Mouse (Mus musculus): ENCODE results near the gene Olfr594. TPM values are rescaled to one million over a fixed set of nuclear protein-coding genes. Genes with fewer than 3 reads are reported as not detected.
"Not testable (repeated sequence)": the region's sequence is repeated elsewhere in the genome, so short reads cannot be mapped to it uniquely, and the experiment has no call there.

The Olfr594 gene
- polyA plus RNA-seq (2016; fragmentation: Nextera tagmentation; extraction: Ambion mirVana) = not detected in 2 replicates

- Histone ChIP-seq H3K36me3 (no peaks in the 10 kb centered on the region), H3K27ac (no peak within 1 kb of the TSS), H3K4me1 (no peaks in the 10 kb centered on the region), H3K9me3 (replicated peaks) (no peaks in the 10 kb centered on the region), H3K27me3 (replicated peaks) (no peaks in the 10 kb centered on the region), H3K9ac (no peak within 1 kb of the TSS), H3K4me2 (no peak within 1 kb of the TSS), H3K4me3 (no peak within 1 kb of the TSS)
- ATAC-seq = no peak
These were observed at the start of gene Olfr594 for GRCm38 (mm10) chr7:103216696-103217095. Gene Olfr594 (plus strand): TSS chr7:103216996.

DNA sequence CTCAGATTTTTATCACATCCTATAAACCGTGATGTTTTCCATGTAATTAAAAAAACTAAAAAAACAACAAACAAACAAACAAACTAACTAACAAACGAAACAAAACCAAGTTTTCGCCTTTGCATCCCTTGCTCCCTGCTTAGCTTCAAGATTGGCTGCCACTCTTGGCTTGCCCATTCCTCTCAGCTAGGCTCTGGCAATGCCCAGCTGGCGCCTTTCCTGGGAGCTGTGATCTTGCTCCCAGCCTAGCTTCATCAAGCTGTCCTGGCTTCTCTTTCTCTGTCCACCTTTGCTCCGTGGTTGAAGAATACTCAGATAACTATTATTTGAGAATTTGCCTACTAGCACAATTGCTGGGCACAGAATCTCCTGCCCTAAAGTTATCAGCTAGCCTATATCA, 47.1 kb upstream of the Olfr594 start:
- H3K36me3 ChIP-seq = no peaks in the 10 kb centered on the region
- no peaks in the 10 kb centered on the region for H3K4me1 ChIP-seq
- H3K4me2 ChIP-seq = no peak overlapping the region
- ATAC-seq = no peak
- WGBS (ENCODE audit: insufficient replicate concordance) = 52% methylated on average over 5 of the region's 5 CpGs
- no peak overlapping the region for H3K27ac ChIP-seq
- H3K4me3 ChIP-seq = no peak overlapping the region
- H3K9me3 ChIP-seq (replicated peaks) = no peaks in the 10 kb centered on the region
- H3K9ac ChIP-seq = no peak overlapping the region
- H3K27me3 ChIP-seq (replicated peaks) = no peaks in the 10 kb centered on the region

DNA sequence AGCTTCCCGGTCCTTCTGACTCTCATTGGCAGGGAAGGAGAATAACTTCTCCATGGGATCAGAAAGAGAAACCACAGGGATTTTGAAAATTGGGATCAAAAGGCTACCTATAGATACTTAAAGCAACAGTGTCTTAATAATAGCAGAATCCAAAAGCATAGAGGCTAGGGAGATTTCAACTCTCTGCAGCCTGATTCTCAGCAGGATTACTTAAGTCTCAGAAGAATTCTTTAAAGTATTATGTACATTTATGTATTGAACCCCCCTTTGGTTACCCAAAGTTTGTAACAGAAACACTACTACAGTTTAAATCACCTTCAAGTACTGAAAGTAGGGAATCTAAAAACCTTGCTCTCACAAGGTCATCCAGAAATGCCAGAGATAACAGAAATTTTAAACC, 38.6 kb upstream of the Olfr594 start, which contains the start of gene Olfr591:
Gene Olfr591, minus strand, starts transcription at position 101 of the 400 bp plus-strand sequence.
- Histone ChIP-seq H3K9ac (no peak within 1 kb of the TSS), H3K4me1 (no peaks in the 10 kb centered on the region), H3K4me2 (no peak within 1 kb of the TSS), H3K36me3 (no peaks in the 10 kb centered on the region), H3K9me3 (replicated peaks) (0 out of 2 replicates have a peak, but pooled peaks cover 4% of the 10 kb centered on the region), H3K27ac (no peak within 1 kb of the TSS), H3K27me3 (replicated peaks) (no peaks in the 10 kb centered on the region), H3K4me3 (no peak within 1 kb of the TSS)
- no peak for ATAC-seq
- 60% methylated on average over 1 of the region's 1 CpGs for WGBS (ENCODE audit: insufficient replicate concordance)

DNA sequence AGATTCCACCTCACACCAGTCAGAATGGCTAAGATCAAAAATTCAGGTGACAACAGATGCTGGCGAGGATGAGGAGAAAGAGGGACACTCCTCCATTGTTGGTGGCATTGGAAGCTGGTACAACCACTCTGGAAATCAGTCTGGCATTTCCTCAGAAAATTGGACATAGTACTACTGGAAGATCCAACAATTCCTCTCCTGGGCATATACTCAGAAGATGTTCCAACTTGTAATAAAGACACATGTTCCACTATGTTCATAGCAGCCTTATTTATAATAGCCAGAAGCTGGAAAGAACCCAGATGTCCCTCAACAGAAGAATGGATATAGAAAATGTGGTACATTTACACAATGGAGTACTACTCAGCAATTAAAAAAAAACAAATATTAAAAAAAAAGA, 32.3 kb upstream of the Olfr594 start, which contains the start of gene Olfr592:
Gene Olfr592, plus strand, starts transcription at position 301 of the 400 bp plus-strand sequence.
- not testable (repeated sequence) for H3K4me3 ChIP-seq; H3K36me3 ChIP-seq; H3K9me3 ChIP-seq (replicated peaks); ATAC-seq; H3K27me3 ChIP-seq (replicated peaks); H3K27ac ChIP-seq; H3K4me2 ChIP-seq; H3K9ac ChIP-seq; H3K4me1 ChIP-seq
- 56% methylated on average over 1 of the region's 1 CpGs for WGBS (ENCODE audit: insufficient replicate concordance)

- Histone ChIP-seq H3K4me2 (no peak within 1 kb of the TSS), H3K27me3 (replicated peaks) (no peaks in the 10 kb centered on the region), H3K9me3 (replicated peaks) (no peaks in the 10 kb centered on the region), H3K27ac (no peak within 1 kb of the TSS), H3K36me3 (no peaks in the 10 kb centered on the region), H3K4me1 (no peaks in the 10 kb centered on the region), H3K4me3 (no peak within 1 kb of the TSS), H3K9ac (no peak within 1 kb of the TSS)
- no peak for ATAC-seq
- WGBS (ENCODE audit: insufficient replicate concordance) = 43% methylated on average over 1 of the region's 1 CpGs
These were observed 5.2 kb upstream of the Olfr594 start, which contains the start of gene Olfr593 for GRCm38 (mm10) chr7:103211562-103211961. Gene Olfr593 (plus strand): TSS chr7:103211862.

DNA sequence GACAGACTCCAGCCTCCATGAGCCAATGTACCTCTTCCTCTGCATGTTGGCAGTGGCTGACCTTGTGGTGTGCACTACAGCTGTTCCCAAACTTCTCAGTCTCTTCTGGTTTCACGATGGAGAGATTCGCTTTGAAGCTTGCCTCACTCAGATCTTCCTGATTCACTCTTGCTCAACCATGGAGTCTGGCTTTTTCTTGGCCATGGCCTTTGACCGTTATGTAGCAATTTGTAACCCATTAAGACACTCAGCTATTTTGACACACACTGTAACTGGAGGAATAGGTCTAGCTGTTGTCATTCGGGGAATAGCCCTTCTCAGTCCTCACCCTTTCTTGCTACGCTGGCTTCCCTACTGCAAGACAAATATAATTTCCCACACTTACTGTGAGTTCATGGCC, 4.7 kb upstream of the Olfr594 start:
- not testable (repeated sequence) for H3K4me2 ChIP-seq; H3K4me3 ChIP-seq; H3K27me3 ChIP-seq (replicated peaks); H3K9ac ChIP-seq; H3K4me1 ChIP-seq; ATAC-seq; H3K9me3 ChIP-seq (replicated peaks); H3K27ac ChIP-seq; H3K36me3 ChIP-seq
- WGBS (ENCODE audit: insufficient replicate concordance) = 69% methylated on average over 5 of the region's 5 CpGs

GRCm38 (mm10) chr7:103252405-103252804, 35.6 kb downstream of the Olfr594 start, which contains the start of gene Usp17ld:
Gene Usp17ld (minus strand): TSS chr7:103252505.
- H3K4me3 ChIP-seq; ATAC-seq; H3K9me3 ChIP-seq (replicated peaks): not testable (repeated sequence)

More at GRCm38 (mm10) chr7:103252405-103252804, 35.6 kb downstream of the Olfr594 start, which contains the start of gene Usp17ld:
- H3K4me1 ChIP-seq; H3K27ac ChIP-seq; H3K27me3 ChIP-seq (replicated peaks); H3K36me3 ChIP-seq; H3K4me2 ChIP-seq; H3K9ac ChIP-seq: not testable (repeated sequence)

Small RNAs within 50 kb of the gene (microRNA-seq; reads per million reads assigned to microRNA genes)
- gene Gm23550 = not detected
- gene Gm25171 = not detected

Other genes starting within 250 kb of the Olfr594 start
- gene Olfr577, start 241.1 kb upstream of the Olfr594 start, polyA plus RNA-seq (2016; fragmentation: Nextera tagmentation; extraction: Ambion mirVana) = not detected in 2 replicates
- gene Olfr578, start 227.7 kb upstream of the Olfr594 start, polyA plus RNA-seq (2016; fragmentation: Nextera tagmentation; extraction: Ambion mirVana) = not detected in 2 replicates
- gene Olfr582, start 179.0 kb upstream of the Olfr594 start, polyA plus RNA-seq (2016; fragmentation: Nextera tagmentation; extraction: Ambion mirVana) = not detected in 2 replicates
- not detected in 2 replicates for gene Olfr583, start 165.7 kb upstream of the Olfr594 start, polyA plus RNA-seq (2016; fragmentation: Nextera tagmentation; extraction: Ambion mirVana)
- gene Olfr584, start 135.1 kb upstream of the Olfr594 start, polyA plus RNA-seq (2016; fragmentation: Nextera tagmentation; extraction: Ambion mirVana) = not detected in 2 replicates
- not detected in 2 replicates for gene Olfr585, start 119.3 kb upstream of the Olfr594 start, polyA plus RNA-seq (2016; fragmentation: Nextera tagmentation; extraction: Ambion mirVana)
- not detected in 2 replicates for gene Olfr586, start 91.4 kb upstream of the Olfr594 start, polyA plus RNA-seq (2016; fragmentation: Nextera tagmentation; extraction: Ambion mirVana)
- not detected in 2 replicates for gene Olfr588-ps1, start 76.1 kb upstream of the Olfr594 start, polyA plus RNA-seq (2016; fragmentation: Nextera tagmentation; extraction: Ambion mirVana)
- gene Olfr589, start 60.6 kb upstream of the Olfr594 start, polyA plus RNA-seq (2016; fragmentation: Nextera tagmentation; extraction: Ambion mirVana) = not detected in 2 replicates
- not detected in 2 replicates for gene Olfr591, start 38.7 kb upstream of the Olfr594 start, polyA plus RNA-seq (2016; fragmentation: Nextera tagmentation; extraction: Ambion mirVana)
- gene Olfr592, start 32.2 kb upstream of the Olfr594 start, polyA plus RNA-seq (2016; fragmentation: Nextera tagmentation; extraction: Ambion mirVana) = not detected in 2 replicates
- not detected in 2 replicates for gene Olfr593, start 5.1 kb upstream of the Olfr594 start, polyA plus RNA-seq (2016; fragmentation: Nextera tagmentation; extraction: Ambion mirVana)
- not detected in 2 replicates for gene Usp17ld, start 35.5 kb downstream of the Olfr594 start, polyA plus RNA-seq (2016; fragmentation: Nextera tagmentation; extraction: Ambion mirVana)
- gene Olfr596, start 88.7 kb downstream of the Olfr594 start, polyA plus RNA-seq (2016; fragmentation: Nextera tagmentation; extraction: Ambion mirVana) = not detected in 2 replicates
- gene Olfr597, start 99.3 kb downstream of the Olfr594 start, polyA plus RNA-seq (2016; fragmentation: Nextera tagmentation; extraction: Ambion mirVana) = not detected in 2 replicates
- not detected in 2 replicates for gene Olfr598, start 106.6 kb downstream of the Olfr594 start, polyA plus RNA-seq (2016; fragmentation: Nextera tagmentation; extraction: Ambion mirVana)
- gene Olfr599, start 118.9 kb downstream of the Olfr594 start, polyA plus RNA-seq (2016; fragmentation: Nextera tagmentation; extraction: Ambion mirVana) = not detected in 2 replicates
- not detected in 2 replicates for gene Olfr600, start 132.7 kb downstream of the Olfr594 start, polyA plus RNA-seq (2016; fragmentation: Nextera tagmentation; extraction: Ambion mirVana)
- gene Olfr601, start 145.7 kb downstream of the Olfr594 start, polyA plus RNA-seq (2016; fragmentation: Nextera tagmentation; extraction: Ambion mirVana) = not detected in 2 replicates
- not detected in 2 replicates for gene Olfr603, start 169.2 kb downstream of the Olfr594 start, polyA plus RNA-seq (2016; fragmentation: Nextera tagmentation; extraction: Ambion mirVana)
- not detected in 2 replicates for gene Usp17lc, start 198.1 kb downstream of the Olfr594 start, polyA plus RNA-seq (2016; fragmentation: Nextera tagmentation; extraction: Ambion mirVana)
- gene Olfr605, start 228.4 kb downstream of the Olfr594 start, polyA plus RNA-seq (2016; fragmentation: Nextera tagmentation; extraction: Ambion mirVana) = not detected in 2 replicates
- not detected in 2 replicates for gene Olfr606, start 232.1 kb downstream of the Olfr594 start, polyA plus RNA-seq (2016; fragmentation: Nextera tagmentation; extraction: Ambion mirVana)
- gene Olfr607, start 247.2 kb downstream of the Olfr594 start, polyA plus RNA-seq (2016; fragmentation: Nextera tagmentation; extraction: Ambion mirVana) = not detected in 2 replicates

All from liver, embryonic 12.5 days (tissue).